Mouse (Mus musculus): ENCODE results near the gene Olfr692. TPM values are rescaled to one million over a fixed set of nuclear protein-coding genes. Genes with fewer than 3 reads are reported as not detected.
"Not testable (repeated sequence)": the region's sequence is repeated elsewhere in the genome, so short reads cannot be mapped to it uniquely, and the experiment has no call there.

Gene Olfr692
- not detected in 2 replicates for total RNA-seq (2014; fragmentation: Nextera tagmentation)
- total RNA-seq (2017): 0.12 TPM in 1 of 2 replicates, not detected in the other
- polyA plus RNA-seq (2012): not detected in 2 replicates

GRCm38 (mm10) chr7:105367930-105368329 lies at the start of gene Olfr692:
TSS of gene Olfr692 (plus strand) at chr7:105368230.
- DNase-seq (ENCODE audit: low spot score) (no peak), ATAC-seq (ENCODE audit: extremely low read depth, insufficient number of reproducible peaks, low FRiP score, poor library complexity, severe bottlenecking) (no peak)
- TF ChIP-seq TAL1 (conservative IDR thresholded peaks at IDR 0.05; ENCODE audit: low read depth, low read length) (no peak), GATA1 (IDR thresholded peaks at IDR 0.05; ENCODE audit: borderline replicate concordance, low read length) (no peak), GATA2 (IDR thresholded peaks at IDR 0.05; ENCODE audit: borderline replicate concordance, low read depth, low read length) (no peak), POLR2AphosphoS5 (IDR thresholded peaks at IDR 0.05; ENCODE audit: insufficient replicate concordance, low read depth, low read length) (no peak), CTCF (IDR thresholded peaks at IDR 0.05; ENCODE audit: low read depth, low read length) (no peak)
- H3K4me1 ChIP-seq (ENCODE audit: insufficient read depth, low read depth, low read length): no peaks in the 10 kb centered on the region
- no peaks in the 10 kb centered on the region for H3K9me3 ChIP-seq (replicated peaks)
- H3K27me3 ChIP-seq (ENCODE audit: insufficient read depth, low read length): no peaks in the 10 kb centered on the region
- H3K4me3 ChIP-seq (ENCODE audit: low read depth, low read length): no peak within 1 kb of the TSS
- H3K36me3 ChIP-seq (replicated peaks): peaks cover 8% of the 10 kb centered on the region

- no peaks in the 10 kb centered on the region for H3K9me3 ChIP-seq (replicated peaks)
- no peak for ATAC-seq (ENCODE audit: extremely low read depth, insufficient number of reproducible peaks, low FRiP score, poor library complexity, severe bottlenecking)
Observed at GRCm38 (mm10) chr7:105325302-105325701, 42.7 kb upstream of the Olfr692 start.

GRCm38 (mm10) chr7:105334004-105334403 lies 34.0 kb upstream of the Olfr692 start, which contains the start of gene Olfr690:
TSS of gene Olfr690 (minus strand) at chr7:105334104.
- Histone ChIP-seq H3K4me3 (ENCODE audit: low read depth, low read length) (no peak within 1 kb of the TSS), H3K27me3 (ENCODE audit: insufficient read depth, low read length) (no peaks in the 10 kb centered on the region), H3K4me1 (ENCODE audit: insufficient read depth, low read depth, low read length) (no peaks in the 10 kb centered on the region), H3K9me3 (replicated peaks) (no peaks in the 10 kb centered on the region), H3K36me3 (replicated peaks) (no peaks in the 10 kb centered on the region)
- no peak for ATAC-seq (ENCODE audit: extremely low read depth, insufficient number of reproducible peaks, low FRiP score, poor library complexity, severe bottlenecking)
- TF ChIP-seq TAL1 (conservative IDR thresholded peaks at IDR 0.05; ENCODE audit: low read depth, low read length) (no peak), POLR2AphosphoS5 (IDR thresholded peaks at IDR 0.05; ENCODE audit: insufficient replicate concordance, low read depth, low read length) (no peak), CTCF (IDR thresholded peaks at IDR 0.05; ENCODE audit: low read depth, low read length) (no peak), GATA2 (IDR thresholded peaks at IDR 0.05; ENCODE audit: borderline replicate concordance, low read depth, low read length) (no peak), GATA1 (IDR thresholded peaks at IDR 0.05; ENCODE audit: borderline replicate concordance, low read length) (no peak)
- DNase-seq (ENCODE audit: low spot score): no peak

More at GRCm38 (mm10) chr7:105325302-105325701, 42.7 kb upstream of the Olfr692 start:
- no peak overlapping the region for H3K4me3 ChIP-seq (ENCODE audit: low read depth, low read length)
- no peak for DNase-seq (ENCODE audit: low spot score)
- H3K4me1 ChIP-seq (ENCODE audit: insufficient read depth, low read depth, low read length): no peaks in the 10 kb centered on the region
- peaks cover 3% of the 10 kb centered on the region; the same call in 1 of the 2 replicates for H3K27me3 ChIP-seq (ENCODE audit: insufficient read depth, low read length)
- no peaks in the 10 kb centered on the region for H3K36me3 ChIP-seq (replicated peaks)
- TF ChIP-seq GATA2 (IDR thresholded peaks at IDR 0.05; ENCODE audit: borderline replicate concordance, low read depth, low read length) (no peak), GATA1 (IDR thresholded peaks at IDR 0.05; ENCODE audit: borderline replicate concordance, low read length) (no peak), POLR2AphosphoS5 (IDR thresholded peaks at IDR 0.05; ENCODE audit: insufficient replicate concordance, low read depth, low read length) (no peak), CTCF (IDR thresholded peaks at IDR 0.05; ENCODE audit: low read depth, low read length) (no peak), TAL1 (conservative IDR thresholded peaks at IDR 0.05; ENCODE audit: low read depth, low read length) (no peak)

- ATAC-seq (ENCODE audit: extremely low read depth, insufficient number of reproducible peaks, low FRiP score, poor library complexity, severe bottlenecking) (no peak), DNase-seq (ENCODE audit: low spot score) (no peak)
- no peaks in the 10 kb centered on the region for H3K27me3 ChIP-seq (ENCODE audit: insufficient read depth, low read length)
- H3K4me3 ChIP-seq (ENCODE audit: low read depth, low read length): no peak within 1 kb of the TSS
- no peaks in the 10 kb centered on the region for H3K36me3 ChIP-seq (replicated peaks)
- H3K9me3 ChIP-seq (replicated peaks): no peaks in the 10 kb centered on the region
- H3K4me1 ChIP-seq (ENCODE audit: insufficient read depth, low read depth, low read length): no peaks in the 10 kb centered on the region
- no peak for TF ChIP-seq TAL1 (conservative IDR thresholded peaks at IDR 0.05; ENCODE audit: low read depth, low read length)
- no peak for TF ChIP-seq CTCF (IDR thresholded peaks at IDR 0.05; ENCODE audit: low read depth, low read length)
- TF ChIP-seq POLR2AphosphoS5 (IDR thresholded peaks at IDR 0.05; ENCODE audit: insufficient replicate concordance, low read depth, low read length): no peak
- no peak for TF ChIP-seq GATA1 (IDR thresholded peaks at IDR 0.05; ENCODE audit: borderline replicate concordance, low read length)
- TF ChIP-seq GATA2 (IDR thresholded peaks at IDR 0.05; ENCODE audit: borderline replicate concordance, low read depth, low read length): no peak
Observed at GRCm38 (mm10) chr7:105342170-105342569, 25.9 kb upstream of the Olfr692 start, which contains the start of gene Olfr691. TSS of gene Olfr691 (minus strand) at chr7:105342270.

GRCm38 (mm10) chr7:105342752-105343151 lies 25.3 kb upstream of the Olfr692 start:
- no peaks in the 10 kb centered on the region for H3K4me1 ChIP-seq (ENCODE audit: insufficient read depth, low read depth, low read length)
- TF ChIP-seq GATA2 (IDR thresholded peaks at IDR 0.05; ENCODE audit: borderline replicate concordance, low read depth, low read length) (no peak), GATA1 (IDR thresholded peaks at IDR 0.05; ENCODE audit: borderline replicate concordance, low read length) (no peak), CTCF (IDR thresholded peaks at IDR 0.05; ENCODE audit: low read depth, low read length) (no peak), TAL1 (conservative IDR thresholded peaks at IDR 0.05; ENCODE audit: low read depth, low read length) (no peak), POLR2AphosphoS5 (IDR thresholded peaks at IDR 0.05; ENCODE audit: insufficient replicate concordance, low read depth, low read length) (no peak)
- DNase-seq (ENCODE audit: low spot score) (no peak), ATAC-seq (ENCODE audit: extremely low read depth, insufficient number of reproducible peaks, low FRiP score, poor library complexity, severe bottlenecking) (no peak)
- H3K4me3 ChIP-seq (ENCODE audit: low read depth, low read length): no peak overlapping the region
- no peaks in the 10 kb centered on the region for H3K36me3 ChIP-seq (replicated peaks)
- no peaks in the 10 kb centered on the region for H3K9me3 ChIP-seq (replicated peaks)
- no peaks in the 10 kb centered on the region for H3K27me3 ChIP-seq (ENCODE audit: insufficient read depth, low read length)

DNA sequence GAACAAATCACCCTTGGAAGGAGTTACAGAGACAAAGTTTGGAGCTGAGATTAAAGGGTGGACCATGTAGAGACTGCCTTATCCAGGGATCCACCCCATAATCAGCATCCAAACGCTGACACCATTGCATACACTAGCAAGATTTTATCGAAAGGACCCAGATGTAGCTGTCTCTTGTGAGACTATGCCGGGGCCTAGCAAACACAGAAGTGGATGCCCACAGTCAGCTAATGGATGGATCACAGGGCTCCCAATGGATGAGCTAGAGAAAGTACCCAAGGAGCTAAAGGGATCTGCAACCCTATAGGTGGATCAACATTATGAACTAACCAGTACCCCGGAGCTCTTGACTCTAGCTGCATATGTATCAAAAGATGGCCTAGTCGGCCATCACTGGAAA lies 12.0 kb upstream of the Olfr692 start:
- not testable (repeated sequence) for ATAC-seq (ENCODE audit: extremely low read depth, insufficient number of reproducible peaks, low FRiP score, poor library complexity, severe bottlenecking); H3K4me1 ChIP-seq (ENCODE audit: insufficient read depth, low read depth, low read length); H3K36me3 ChIP-seq (replicated peaks); H3K4me3 ChIP-seq (ENCODE audit: low read depth, low read length); H3K9me3 ChIP-seq (replicated peaks); DNase-seq (ENCODE audit: low spot score); H3K27me3 ChIP-seq (ENCODE audit: insufficient read depth, low read length)

GRCm38 (mm10) chr7:105356487-105356886 lies 11.5 kb upstream of the Olfr692 start:
- H3K36me3 ChIP-seq (replicated peaks); H3K4me1 ChIP-seq (ENCODE audit: insufficient read depth, low read depth, low read length); H3K9me3 ChIP-seq (replicated peaks); ATAC-seq (ENCODE audit: extremely low read depth, insufficient number of reproducible peaks, low FRiP score, poor library complexity, severe bottlenecking); H3K27me3 ChIP-seq (ENCODE audit: insufficient read depth, low read length); H3K4me3 ChIP-seq (ENCODE audit: low read depth, low read length); DNase-seq (ENCODE audit: low spot score): not testable (repeated sequence)

Measured in G1E (cell line).